Mouse (Mus musculus): ENCODE results near the gene Mad2l2.

Mad2l2 gene

GRCm38 (mm10) chr4:148130133-148130532 lies at the start of gene Mad2l2:
Gene Mad2l2, plus strand, starts transcription at chr4:148130384.
- no peak for DNase-seq (ENCODE audit: low spot score)

GRCm38 (mm10) chr4:148080597-148080973 lies 49.6 kb upstream of the Mad2l2 start:
- DNase-seq (ENCODE audit: low spot score) = no peak

GRCm38 (mm10) chr4:148081201-148081600 lies 49.0 kb upstream of the Mad2l2 start:
- no peak for DNase-seq (ENCODE audit: low spot score)

GRCm38 (mm10) chr4:148082257-148083044 lies 47.7 kb upstream of the Mad2l2 start:
- peak; percentile 39 for DNase-seq (ENCODE audit: low spot score)

GRCm38 (mm10) chr4:148083176-148083899 lies 46.8 kb upstream of the Mad2l2 start:
- DNase-seq (ENCODE audit: low spot score) = no peak

- DNase-seq (ENCODE audit: low spot score) = no peak
Observed at GRCm38 (mm10) chr4:148084261-148084714, 45.9 kb upstream of the Mad2l2 start.

- no peak for DNase-seq (ENCODE audit: low spot score)
Observed at GRCm38 (mm10) chr4:148085131-148085906, 44.9 kb upstream of the Mad2l2 start.

GRCm38 (mm10) chr4:148085907-148086305 lies 44.3 kb upstream of the Mad2l2 start:
- no peak for DNase-seq (ENCODE audit: low spot score)

- DNase-seq (ENCODE audit: low spot score) = peak; percentile 53
Observed at GRCm38 (mm10) chr4:148087091-148087906, 42.9 kb upstream of the Mad2l2 start.

GRCm38 (mm10) chr4:148087907-148088527 lies 42.2 kb upstream of the Mad2l2 start, which contains the start of gene Agtrap:
Gene Agtrap, minus strand, starts transcription at chr4:148088031.
- peak; percentile 87 for DNase-seq (ENCODE audit: low spot score)

GRCm38 (mm10) chr4:148089166-148089565 lies 41.0 kb upstream of the Mad2l2 start:
- DNase-seq (ENCODE audit: low spot score) = no peak

GRCm38 (mm10) chr4:148091181-148091580 lies 39.0 kb upstream of the Mad2l2 start:
- DNase-seq (ENCODE audit: low spot score) = no peak

- no peak for DNase-seq (ENCODE audit: low spot score)
Observed at GRCm38 (mm10) chr4:148092551-148093271, 37.5 kb upstream of the Mad2l2 start.

- no peak for DNase-seq (ENCODE audit: low spot score)
Observed at GRCm38 (mm10) chr4:148094161-148094560, 36.0 kb upstream of the Mad2l2 start.

- DNase-seq (ENCODE audit: low spot score) = no peak
Observed at GRCm38 (mm10) chr4:148095081-148095480, 35.1 kb upstream of the Mad2l2 start.

GRCm38 (mm10) chr4:148097936-148098335 lies 32.2 kb upstream of the Mad2l2 start:
- no peak for DNase-seq (ENCODE audit: low spot score)

GRCm38 (mm10) chr4:148098666-148099065 lies 31.5 kb upstream of the Mad2l2 start:
- no peak for DNase-seq (ENCODE audit: low spot score)

- no peak for DNase-seq (ENCODE audit: low spot score)
Observed at GRCm38 (mm10) chr4:148101801-148102527, 28.2 kb upstream of the Mad2l2 start.

- DNase-seq (ENCODE audit: low spot score) = no peak
Observed at GRCm38 (mm10) chr4:148104146-148104545, 26.0 kb upstream of the Mad2l2 start.

Data from adipocyte (in vitro differentiated cells).